Mouse (Mus musculus) forebrain, postnatal 0 days (tissue): Measurements from ENCODE around the gene Dnajc11. TPM values are rescaled to one million over a fixed set of nuclear protein-coding genes. Genes with fewer than 3 reads are reported as not detected.

Experiments
- ATAC-seq: fragments of 200-750 bp; cut with Nextera tagmentation; 2 replicates; pipeline ENCODE4 v1.8.0; 2017; ENCODE audit warnings: mild to moderate bottlenecking, moderate library complexity
- DNase-seq: peaks from one replicate; pipeline ENCODE4 v3.0.0-alpha.2; 2015
- H3K27ac ChIP-seq: fragments of 300-500 bp; sonication (generic); 2 replicates; pipeline ENCODE4 v1.5.1; 2014; ENCODE audit warnings: low read depth, mild to moderate bottlenecking, antibody characterized with exemption, low read length, moderate library complexity, mixed read lengths
- H3K27me3 ChIP-seq: fragments of 300-500 bp; sonication (generic); 2 replicates; pipeline ENCODE4 v1.6.1; 2014; ENCODE audit warnings: mild to moderate bottlenecking, low read length, mixed read lengths; ENCODE audit not compliant: insufficient read depth
- H3K36me3 ChIP-seq: fragments of 300-500 bp; sonication (generic); 2 replicates; pipeline ENCODE4 v1.6.1; 2014; ENCODE audit warnings: mild to moderate bottlenecking, moderate library complexity; ENCODE audit not compliant: insufficient read depth
- H3K4me1 ChIP-seq: fragments of 300-500 bp; sonication (generic); 2 replicates; pipeline ENCODE4 v1.6.1; 2014; ENCODE audit warnings: antibody characterized with exemption; ENCODE audit not compliant: insufficient read depth
- H3K4me2 ChIP-seq: fragments of 300-500 bp; sonication (generic); 2 replicates; pipeline ENCODE4 v1.6.1; 2014; ENCODE audit warnings: low read depth, mild to moderate bottlenecking, moderate library complexity
- H3K4me3 ChIP-seq: fragments of 300-500 bp; sonication (generic); 2 replicates; pipeline ENCODE4 v1.5.1; 2014; ENCODE audit warnings: low read depth, low read length, mixed read lengths
- H3K9ac ChIP-seq: fragments of 300-500 bp; sonication (generic); 2 replicates; pipeline ENCODE4 v1.6.1; 2014; ENCODE audit warnings: mild to moderate bottlenecking
- H3K9me3 ChIP-seq: fragments of 300-500 bp; sonication (generic); 2 replicates; pipeline ENCODE4 v1.6.1; 2016; ENCODE audit warnings: low read length
- CTCF ChIP-seq: sonication (generic); IDR thresholded peaks from 2 replicates; pipeline ENCODE4 v1.5.1; 2016; ENCODE audit warnings: antibody characterized with exemption, control low read depth, low read depth
- WGBS: fragments of 180-500 bp; shearing (Covaris S2); extraction: QIAGEN DNeasy Blood & Tissue Kit; methylation state at CpG from one replicate; pipeline ENCODE4 v1.1.7; 2014; 5-methylcytosine and 5-hydroxymethylcytosine counted together
- polyA plus RNA-seq: library from polyadenylated mRNA; unstranded; fragments of >200 nt; fragmentation: Nextera tagmentation; extraction: Ambion mirVana; gene quantifications from 2 replicates; pipeline ENCODE4 v1.2.1, GENCODE M21; 2015
- total RNA-seq: library from RNA; depleted of rRNA; stranded (reverse); fragments of >200 nt; gene quantifications from 2 replicates; pipeline ENCODE4 v1.2.3, GENCODE M21; 2014; rRNA removed

The Dnajc11 gene
- total and polyA plus RNA-seq, 2 experiments from 2014 or later: 72.2 to 72.3 TPM

DNA sequence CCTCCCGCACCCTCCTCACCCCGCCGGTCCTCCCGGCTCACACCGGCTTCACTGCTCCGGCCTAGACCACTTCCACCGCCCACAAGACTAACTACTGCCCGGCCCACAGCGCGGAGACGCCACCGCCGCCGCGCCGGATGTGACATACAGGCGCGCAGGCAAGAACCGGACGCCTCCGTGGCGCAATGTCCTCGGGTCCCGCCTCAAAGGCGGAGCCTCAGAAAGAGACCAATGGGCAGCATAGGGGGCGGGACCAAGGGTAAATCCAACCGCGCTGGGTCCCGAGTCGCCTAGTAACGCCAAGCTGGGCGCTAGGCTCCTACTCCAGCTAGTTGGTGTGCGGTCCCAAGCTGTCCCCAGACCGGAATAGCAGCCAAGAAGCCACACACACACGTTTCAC, 94.0 kb downstream of the Dnajc11 start, which contains the start of gene Zbtb48:
Gene Zbtb48 (minus strand): TSS at position 148 of the 400 bp plus-strand sequence.
- DNase-seq (peak; percentile 97), ATAC-seq (peak; percentile 99)
- Histone ChIP-seq H3K36me3 (peaks cover 14% of the 10 kb centered on the region), H3K4me1 (peaks cover 34% of the 10 kb centered on the region), H3K27ac (peak within 1 kb of the TSS; percentile 68), H3K4me3 (peak within 1 kb of the TSS; percentile 61), H3K9ac (peak within 1 kb of the TSS; percentile 66), H3K4me2 (peak within 1 kb of the TSS; percentile 97), H3K27me3 (no peaks in the 10 kb centered on the region), H3K9me3 (no peaks in the 10 kb centered on the region)
- under 1% methylated on average over 35 of the region's 35 CpGs for WGBS
- TF ChIP-seq CTCF: no peak

- H3K36me3 ChIP-seq: peaks cover 6% of the 10 kb centered on the region; the same call in 1 of the 2 replicates
Observed at GRCm38 (mm10) chr4:152028456-152028855, 95.0 kb downstream of the Dnajc11 start.

DNA sequence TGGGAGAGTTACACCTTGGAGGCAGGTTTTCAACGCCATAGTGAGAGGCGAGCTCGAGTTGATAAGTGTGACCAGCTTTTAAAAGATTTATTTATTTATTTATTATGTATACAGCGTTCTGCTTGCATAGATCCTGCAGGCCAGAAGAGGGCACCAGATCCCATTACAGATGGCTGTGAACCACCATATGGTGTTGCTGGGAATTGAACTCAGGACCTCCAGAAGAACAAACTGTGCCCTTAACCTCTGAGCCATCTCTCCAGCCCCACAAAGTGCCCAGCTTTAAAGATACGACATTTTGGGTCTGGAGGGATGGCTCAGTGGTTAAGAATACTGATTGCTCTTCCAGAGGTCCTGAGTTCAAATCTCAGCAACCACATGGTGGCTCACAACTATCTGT, 95.6 kb downstream of the Dnajc11 start:
- H3K27ac ChIP-seq: no peak overlapping the region
- H3K4me2 ChIP-seq: peak overlapping the region; percentile 97
- no peak overlapping the region for H3K4me3 ChIP-seq
- no peak for ATAC-seq
- H3K4me1 ChIP-seq: peaks cover 34% of the 10 kb centered on the region
- 49% methylated on average over 5 of the region's 5 CpGs for WGBS
- peaks cover 3% of the 10 kb centered on the region; the same call in 1 of the 2 replicates for H3K36me3 ChIP-seq
- no peaks in the 10 kb centered on the region for H3K9me3 ChIP-seq
- no peak for DNase-seq
- no peak overlapping the region for H3K9ac ChIP-seq
- no peaks in the 10 kb centered on the region for H3K27me3 ChIP-seq
- TF ChIP-seq CTCF: peak; percentile 58

More at GRCm38 (mm10) chr4:152028456-152028855, 95.0 kb downstream of the Dnajc11 start:
- H3K4me2 ChIP-seq: peak overlapping the region; percentile 97
- WGBS: 72% methylated on average over 15 of the region's 15 CpGs
- peak overlapping the region; percentile 61 for H3K4me3 ChIP-seq
- TF ChIP-seq CTCF: 0 out of 2 replicates have a peak, but pooled peaks have one; percentile 2
- H3K9ac ChIP-seq: peak overlapping the region; percentile 66; the same call in 1 of the 2 replicates
- no peak overlapping the region for H3K27ac ChIP-seq
- ATAC-seq: no peak
- no peaks in the 10 kb centered on the region for H3K9me3 ChIP-seq
- DNase-seq: no peak
- no peaks in the 10 kb centered on the region for H3K27me3 ChIP-seq
- peaks cover 34% of the 10 kb centered on the region for H3K4me1 ChIP-seq

GRCm38 (mm10) chr4:152029997-152030396, 96.5 kb downstream of the Dnajc11 start:
- peak overlapping the region; percentile 17; the same call in 1 of the 2 replicates for H3K4me2 ChIP-seq
- peak; percentile 49 for TF ChIP-seq CTCF
- 52% methylated on average over 4 of the region's 4 CpGs for WGBS

More at GRCm38 (mm10) chr4:152029997-152030396, 96.5 kb downstream of the Dnajc11 start:
- H3K4me1 ChIP-seq: peaks cover 34% of the 10 kb centered on the region
- H3K27me3 ChIP-seq: no peaks in the 10 kb centered on the region
- no peaks in the 10 kb centered on the region; the same call in 1 of the 2 replicates for H3K36me3 ChIP-seq
- H3K9ac ChIP-seq: no peak overlapping the region
- DNase-seq: peak; percentile 41
- no peak overlapping the region for H3K4me3 ChIP-seq
- H3K27ac ChIP-seq: no peak overlapping the region
- no peaks in the 10 kb centered on the region for H3K9me3 ChIP-seq
- no peak for ATAC-seq

Other genes with a start within 250 kb of the Dnajc11 start
- 87.4 and 89.6 TPM in 2 replicates for gene Camta1, start 71.8 kb upstream of the Dnajc11 start, total RNA-seq
- 109 and 131 TPM in 2 replicates for gene Camta1, start 71.8 kb upstream of the Dnajc11 start, polyA plus RNA-seq
- gene Thap3, start 55.3 kb downstream of the Dnajc11 start, total RNA-seq: 19.7 and 22.3 TPM in 2 replicates
- 48.8 and 52.2 TPM in 2 replicates for gene Thap3, start 55.3 kb downstream of the Dnajc11 start, polyA plus RNA-seq
- 15.7 and 17.1 TPM in 2 replicates for gene Phf13, start 62.6 kb downstream of the Dnajc11 start, total RNA-seq
- gene Phf13, start 62.6 kb downstream of the Dnajc11 start, polyA plus RNA-seq: 11.0 and 17.2 TPM in 2 replicates
- 5.0 and 8.1 TPM in 2 replicates for gene Klhl21, start 75.1 kb downstream of the Dnajc11 start, total RNA-seq
- 2.6 and 3.4 TPM in 2 replicates for gene Klhl21, start 75.1 kb downstream of the Dnajc11 start, polyA plus RNA-seq
- gene Zbtb48, start 94.0 kb downstream of the Dnajc11 start, total RNA-seq: 10.5 and 10.9 TPM in 2 replicates
- gene Zbtb48, start 94.0 kb downstream of the Dnajc11 start, polyA plus RNA-seq: 13.5 and 14.2 TPM in 2 replicates
- 0.54 and 1.00 TPM in 2 replicates for gene Tas1r1, start 104.9 kb downstream of the Dnajc11 start, total RNA-seq
- 1.1 and 1.5 TPM in 2 replicates for gene Tas1r1, start 104.9 kb downstream of the Dnajc11 start, polyA plus RNA-seq
- gene Nol9, start 105.6 kb downstream of the Dnajc11 start, total RNA-seq: 26.9 and 31.8 TPM in 2 replicates
- gene Nol9, start 105.6 kb downstream of the Dnajc11 start, polyA plus RNA-seq: 14.9 and 20.1 TPM in 2 replicates
- gene Plekhg5, start 138.8 kb downstream of the Dnajc11 start, total RNA-seq: 16.6 and 18.6 TPM in 2 replicates
- 9.2 and 12.8 TPM in 2 replicates for gene Plekhg5, start 138.8 kb downstream of the Dnajc11 start, polyA plus RNA-seq
- gene Tnfrsf25, start 182.2 kb downstream of the Dnajc11 start, total RNA-seq: 1.4 TPM in 1 of 2 replicates, not detected in the other
- gene Tnfrsf25, start 182.2 kb downstream of the Dnajc11 start, polyA plus RNA-seq: 0.19 and 0.30 TPM in 2 replicates
- 0.08 and 0.71 TPM in 2 replicates for gene Espn, start 218.7 kb downstream of the Dnajc11 start, total RNA-seq
- 0.50 and 0.69 TPM in 2 replicates for gene Espn, start 218.7 kb downstream of the Dnajc11 start, polyA plus RNA-seq
- gene Hes2, start 225.2 kb downstream of the Dnajc11 start, total RNA-seq: not detected in 2 replicates
- not detected in 2 replicates for gene Hes2, start 225.2 kb downstream of the Dnajc11 start, polyA plus RNA-seq
- gene Acot7, start 244.4 kb downstream of the Dnajc11 start, total RNA-seq: 191 and 193 TPM in 2 replicates
- gene Acot7, start 244.4 kb downstream of the Dnajc11 start, polyA plus RNA-seq: 411 and 466 TPM in 2 replicates